Mouse (Mus musculus) lung, postnatal 25 days (tissue): ENCODE results near the gene Thap3.
A peak's percentile ranks its signal among the peaks of the same experiment; 100 is the strongest.

Source experiments
- DNase-seq: peaks from one replicate; pipeline ENCODE4 v3.0.0; 2022; ENCODE audit warnings: low spot score

The Thap3 gene

DNA sequence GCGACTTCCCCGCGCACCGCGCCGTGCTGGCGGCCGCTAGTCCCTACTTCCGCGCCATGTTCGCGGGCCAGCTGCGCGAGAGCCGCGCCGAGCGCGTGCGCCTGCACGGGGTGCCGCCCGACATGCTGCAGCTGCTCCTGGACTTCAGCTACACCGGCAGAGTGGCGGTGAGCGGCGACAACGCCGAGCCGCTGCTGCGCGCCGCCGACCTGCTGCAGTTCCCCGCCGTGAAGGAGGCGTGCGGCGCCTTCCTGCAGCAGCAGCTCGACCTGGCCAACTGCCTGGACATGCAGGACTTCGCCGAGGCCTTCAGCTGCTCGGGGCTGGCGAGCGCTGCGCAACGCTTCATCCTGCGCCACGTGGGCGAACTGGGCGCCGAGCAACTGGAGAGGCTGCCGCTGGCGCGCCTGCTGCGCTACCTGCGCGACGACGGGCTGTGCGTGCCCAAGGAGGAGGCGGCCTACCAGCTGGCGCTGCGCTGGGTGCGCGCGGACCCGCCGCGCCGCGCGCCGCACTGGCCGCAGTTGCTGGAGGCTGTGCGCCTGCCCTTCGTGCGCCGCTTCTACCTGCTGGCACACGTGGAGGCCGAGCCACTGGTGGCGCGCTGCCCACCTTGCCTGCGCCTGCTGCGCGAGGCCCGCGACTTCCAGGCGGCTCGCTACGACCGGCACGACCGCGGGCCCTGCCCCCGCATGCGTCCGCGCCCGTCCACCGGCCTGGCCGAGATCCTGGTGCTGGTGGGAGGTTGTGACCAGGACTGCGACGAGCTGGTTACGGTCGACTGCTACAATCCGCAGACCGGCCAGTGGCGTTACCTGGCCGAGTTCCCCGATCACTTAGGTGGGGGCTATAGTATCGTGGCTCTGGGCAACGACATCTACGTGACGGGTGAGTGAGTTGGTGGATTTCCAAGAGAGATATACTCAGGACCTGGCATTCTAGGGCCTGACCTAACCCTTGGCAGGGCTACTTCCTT is 20.6 kb upstream of the Thap3 start:
- peak; percentile 43 for DNase-seq

DNA sequence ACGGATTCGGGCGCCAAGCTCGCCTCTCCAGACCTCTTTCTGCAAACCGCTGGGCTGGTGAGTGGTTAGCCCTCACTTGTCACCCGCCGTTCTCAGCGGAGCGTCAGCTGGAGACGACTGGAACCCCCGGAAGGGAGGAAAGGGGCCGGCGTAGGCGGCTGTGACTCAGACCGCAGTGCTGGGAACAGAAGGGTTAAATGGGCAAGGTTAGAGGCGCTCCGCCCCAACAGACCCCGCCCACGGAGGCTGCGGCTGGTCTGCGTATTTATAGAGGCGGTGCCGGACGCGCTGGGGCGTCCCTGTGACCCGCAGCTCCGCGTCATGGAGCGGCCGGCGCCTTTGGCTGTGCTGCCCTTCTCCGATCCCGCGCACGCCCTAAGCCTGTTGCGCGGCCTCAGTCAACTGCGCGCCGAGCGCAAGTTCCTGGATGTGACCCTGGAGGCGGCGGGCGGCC is 19.9 kb upstream of the Thap3 start, which contains the start of gene Klhl21:
Klhl21 (plus strand) TSS at position 182 of the 454 bp plus-strand sequence.
- peak; percentile 96 for DNase-seq

DNA sequence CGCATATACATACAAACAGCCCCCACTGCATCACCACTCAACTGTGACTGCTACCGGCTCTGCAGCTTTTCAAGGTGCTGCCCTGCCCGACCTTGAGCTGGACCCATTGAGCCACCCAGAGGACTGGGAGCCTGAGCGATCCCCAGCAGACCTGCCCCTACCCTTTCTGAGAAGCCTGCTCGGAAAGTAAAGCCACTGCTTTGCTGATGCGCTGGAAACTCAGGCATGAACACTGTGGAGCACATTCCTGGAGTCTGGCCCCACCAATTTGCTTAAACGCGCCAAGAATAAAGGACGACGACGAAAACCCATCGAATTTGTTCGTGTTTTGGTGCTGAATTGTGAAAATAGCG is 19.3 kb upstream of the Thap3 start:
- no peak for DNase-seq

DNA sequence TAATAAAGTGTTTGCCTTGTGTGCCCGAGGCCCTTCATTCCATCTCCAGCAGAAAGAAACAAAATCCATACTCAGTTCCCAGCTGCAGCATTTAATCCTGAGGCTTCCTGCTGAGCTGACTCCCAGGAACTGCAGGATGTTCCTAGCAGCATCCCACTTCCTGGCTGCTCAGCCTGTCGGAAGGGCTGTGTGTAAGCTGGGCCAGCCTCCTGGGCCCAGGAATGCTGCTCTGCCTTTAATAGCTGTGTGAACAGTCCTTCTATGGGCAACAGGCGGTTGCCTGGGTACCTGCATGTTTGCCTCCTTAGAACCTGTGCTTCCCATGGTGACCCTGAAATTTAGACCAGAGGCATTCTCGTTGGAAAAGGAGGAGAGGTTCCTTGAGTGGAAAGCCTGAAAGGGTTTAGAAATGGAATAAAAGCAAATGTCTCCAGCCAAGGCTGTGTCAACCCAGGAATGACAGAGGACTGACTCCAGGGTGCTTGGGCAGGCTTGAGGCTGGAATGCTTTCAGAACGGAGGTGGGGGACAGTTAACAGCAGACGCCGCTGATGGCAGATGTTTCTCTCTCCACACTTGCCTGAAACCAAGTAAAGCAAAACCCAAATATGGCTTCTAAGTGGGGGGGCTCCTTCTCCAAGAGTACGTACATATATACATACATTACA is 18.8 kb upstream of the Thap3 start:
- DNase-seq: peak; percentile 59

DNA sequence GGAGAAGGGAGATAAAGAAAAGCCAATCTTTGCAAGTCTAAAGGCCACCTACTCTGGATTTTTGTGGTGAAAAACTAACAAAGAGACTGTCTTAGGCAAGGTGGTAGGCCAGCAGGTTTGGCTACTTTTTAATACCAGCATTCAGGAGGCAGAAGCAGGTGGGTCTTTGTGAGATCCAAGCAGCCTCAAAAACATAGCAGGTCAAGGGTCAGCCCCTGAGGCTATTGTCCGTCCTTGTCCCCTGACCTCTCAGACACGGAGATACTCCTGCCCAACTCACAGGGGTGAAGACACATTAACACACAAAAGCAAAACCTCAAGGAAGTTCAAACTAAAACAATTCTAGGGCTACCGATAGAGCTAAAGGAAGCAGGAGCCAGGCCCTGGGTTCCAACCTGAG is 18.0 kb upstream of the Thap3 start:
- no peak for DNase-seq

DNA sequence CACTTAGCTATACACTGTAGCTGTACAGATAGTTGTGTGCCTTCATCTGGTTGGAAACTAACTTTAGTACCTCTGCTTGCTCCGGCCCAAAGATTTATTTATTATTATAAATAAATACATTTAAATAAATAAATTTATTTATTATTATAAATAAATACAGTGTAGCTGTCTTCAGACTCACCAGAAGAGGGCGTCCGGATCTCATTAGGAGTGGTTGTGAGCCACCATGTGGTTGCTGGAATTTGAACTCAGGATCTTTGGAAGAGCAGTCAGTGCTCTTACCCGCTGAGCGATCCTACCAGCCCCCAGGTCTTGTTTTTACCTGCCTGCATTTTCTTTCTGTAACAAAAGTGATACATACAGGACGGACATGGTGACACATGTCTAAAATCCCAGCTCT is 17.3 kb upstream of the Thap3 start:
- no peak for DNase-seq

DNA sequence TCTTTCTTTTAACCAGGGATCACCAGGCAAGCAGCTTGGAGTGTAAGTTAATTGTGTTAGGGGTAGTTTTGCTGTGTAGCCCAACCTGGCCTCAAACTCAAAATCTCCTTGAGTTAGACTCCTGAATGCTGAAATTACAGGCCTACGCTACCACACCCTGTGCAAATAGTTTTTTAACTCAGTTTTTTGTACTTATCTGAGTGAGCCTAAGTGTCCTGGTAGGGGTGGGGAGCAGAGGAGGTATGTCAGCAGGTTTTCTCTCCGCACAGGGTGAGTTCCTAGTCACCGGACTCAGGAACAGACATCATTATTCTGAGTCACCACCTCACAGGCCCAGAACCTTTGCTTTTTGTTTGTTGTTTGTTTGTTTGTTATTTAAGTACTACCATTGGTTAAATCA is 13.3 kb upstream of the Thap3 start:
- no peak for DNase-seq

DNA sequence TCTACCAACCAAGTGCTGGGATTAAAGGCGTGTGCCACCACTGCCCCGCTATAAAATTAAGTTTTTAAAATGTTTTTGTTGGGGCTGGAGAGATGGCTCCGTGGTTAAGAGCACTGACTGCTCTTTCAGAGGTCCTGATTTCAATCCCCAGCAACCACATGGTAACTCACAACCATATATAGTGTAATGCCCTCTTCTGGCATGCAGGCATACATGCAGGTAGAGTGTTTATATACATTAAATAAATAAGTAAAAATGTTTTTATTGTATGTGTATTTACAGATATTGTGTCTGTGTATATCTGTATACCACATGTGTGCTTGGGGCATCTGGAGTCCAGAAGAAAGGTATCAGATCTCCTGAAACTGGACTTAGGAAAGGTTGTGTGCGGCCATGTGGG is 12.5 kb upstream of the Thap3 start:
- no peak for DNase-seq

DNA sequence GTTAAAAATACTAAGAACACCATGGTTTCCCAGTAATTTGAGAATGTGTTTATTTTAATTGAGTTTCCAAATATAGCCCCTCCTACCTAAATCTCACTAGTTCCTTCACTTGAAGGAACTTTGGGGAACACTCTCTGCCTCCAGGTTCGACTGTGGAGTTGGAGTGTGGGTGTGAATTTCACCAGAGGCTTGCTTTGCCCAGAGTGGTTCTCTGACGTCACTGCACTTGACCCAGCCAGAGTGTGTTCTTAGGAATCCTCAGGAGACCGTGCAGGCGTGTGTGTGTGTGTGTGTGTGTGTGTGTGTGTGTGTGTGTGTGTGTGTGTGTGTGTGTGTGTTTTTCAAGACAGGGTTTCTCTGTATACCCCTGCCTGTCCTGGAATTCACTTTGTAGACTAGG is 12.1 kb upstream of the Thap3 start:
- peak; percentile 84 for DNase-seq

DNA sequence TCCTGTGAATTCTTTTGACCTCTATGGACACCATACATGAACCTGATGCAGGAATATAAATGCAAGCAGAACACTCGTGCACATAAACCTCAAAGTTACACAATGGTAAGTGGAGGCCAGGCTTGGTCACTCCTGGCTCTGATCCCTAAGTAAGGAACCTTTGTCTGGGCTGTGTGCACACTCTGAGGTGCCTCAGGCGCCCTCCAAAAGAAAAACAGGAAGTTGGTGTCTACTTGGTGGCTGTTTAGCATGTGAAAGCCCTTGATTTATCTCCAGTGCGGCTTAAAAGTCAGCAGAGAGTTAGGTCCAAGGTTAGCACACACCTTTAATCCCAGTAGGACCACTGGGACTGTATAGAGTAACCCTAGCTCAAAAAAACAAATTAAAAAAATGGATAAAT is 10.7 kb upstream of the Thap3 start:
- DNase-seq: peak; percentile 32

DNA sequence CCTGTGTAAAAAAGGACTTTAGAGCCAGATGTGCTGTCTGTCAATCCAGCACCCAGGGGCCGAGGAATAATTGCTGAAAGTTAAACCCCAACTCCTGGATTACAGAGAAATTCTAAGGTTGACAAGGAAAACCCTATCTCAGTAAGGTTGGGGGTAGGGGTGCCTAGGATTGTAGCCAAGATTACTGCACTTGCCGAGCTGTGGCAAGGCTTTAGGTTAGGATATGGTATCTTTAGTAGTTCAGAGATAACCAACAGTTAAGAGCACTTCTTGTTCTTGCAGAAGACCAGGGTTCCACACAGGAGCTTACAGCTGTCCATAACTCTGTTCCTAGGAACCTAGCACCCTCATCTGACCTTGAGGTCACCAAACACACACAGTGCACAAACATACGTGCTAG is 8.9 kb upstream of the Thap3 start:
- no peak for DNase-seq

DNA sequence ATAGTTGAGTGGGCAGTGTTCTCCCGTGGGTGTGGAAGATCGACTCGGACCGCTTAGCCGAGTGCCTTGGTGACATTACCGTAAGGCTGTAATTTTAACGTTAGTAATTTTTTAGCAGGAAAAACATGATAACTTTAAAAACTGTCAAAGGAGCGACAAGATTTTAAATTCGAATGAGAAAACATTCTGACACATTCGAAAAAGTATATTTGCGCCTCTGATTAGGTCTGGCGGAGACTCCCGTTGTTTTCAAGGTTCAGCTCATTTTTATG is 8.1 kb upstream of the Thap3 start:
- DNase-seq: no peak

DNA sequence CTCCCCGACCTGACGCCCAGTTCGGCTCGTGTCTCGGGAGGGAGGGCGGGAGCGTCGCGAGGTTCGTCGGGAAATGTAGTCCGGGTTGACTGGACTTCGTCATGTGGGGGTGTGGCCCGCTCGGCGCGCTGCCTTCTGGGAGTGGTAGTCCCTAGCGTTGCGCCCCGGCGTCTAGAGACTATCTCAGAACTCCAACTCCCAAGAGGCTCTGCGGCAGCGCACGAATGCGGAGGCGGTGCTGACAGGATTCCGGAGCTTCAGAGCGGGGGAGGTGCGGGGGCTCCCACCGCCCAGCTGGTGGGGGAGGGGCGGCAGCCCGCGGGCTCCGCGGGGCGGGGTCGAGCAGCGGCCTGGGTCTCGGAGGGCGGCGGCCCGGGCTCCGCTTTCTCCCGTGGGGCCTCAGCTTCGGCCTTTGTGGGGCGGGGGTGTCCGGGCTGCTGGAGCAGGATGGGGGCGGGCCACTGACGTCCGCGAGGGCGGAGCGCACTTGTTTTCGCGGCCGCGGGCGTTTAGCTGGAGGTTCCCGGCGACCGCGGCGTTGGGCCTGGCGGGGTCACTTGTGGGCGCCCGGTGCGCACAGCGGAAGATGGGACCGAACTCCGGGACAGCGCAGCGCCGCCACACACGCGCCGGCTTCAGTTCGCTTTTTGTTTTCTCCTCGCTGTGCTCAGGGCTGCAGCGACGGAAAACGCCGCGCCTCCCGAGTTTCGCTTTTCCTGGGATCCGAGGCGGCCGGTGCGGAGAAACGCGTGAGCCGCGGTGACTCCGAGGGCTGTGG is 7.6 kb upstream of the Thap3 start, which contains the start of gene Phf13:
Phf13 (minus strand) TSS at position 86 of the 778 bp plus-strand sequence.
- peak; percentile 99 for DNase-seq

DNA sequence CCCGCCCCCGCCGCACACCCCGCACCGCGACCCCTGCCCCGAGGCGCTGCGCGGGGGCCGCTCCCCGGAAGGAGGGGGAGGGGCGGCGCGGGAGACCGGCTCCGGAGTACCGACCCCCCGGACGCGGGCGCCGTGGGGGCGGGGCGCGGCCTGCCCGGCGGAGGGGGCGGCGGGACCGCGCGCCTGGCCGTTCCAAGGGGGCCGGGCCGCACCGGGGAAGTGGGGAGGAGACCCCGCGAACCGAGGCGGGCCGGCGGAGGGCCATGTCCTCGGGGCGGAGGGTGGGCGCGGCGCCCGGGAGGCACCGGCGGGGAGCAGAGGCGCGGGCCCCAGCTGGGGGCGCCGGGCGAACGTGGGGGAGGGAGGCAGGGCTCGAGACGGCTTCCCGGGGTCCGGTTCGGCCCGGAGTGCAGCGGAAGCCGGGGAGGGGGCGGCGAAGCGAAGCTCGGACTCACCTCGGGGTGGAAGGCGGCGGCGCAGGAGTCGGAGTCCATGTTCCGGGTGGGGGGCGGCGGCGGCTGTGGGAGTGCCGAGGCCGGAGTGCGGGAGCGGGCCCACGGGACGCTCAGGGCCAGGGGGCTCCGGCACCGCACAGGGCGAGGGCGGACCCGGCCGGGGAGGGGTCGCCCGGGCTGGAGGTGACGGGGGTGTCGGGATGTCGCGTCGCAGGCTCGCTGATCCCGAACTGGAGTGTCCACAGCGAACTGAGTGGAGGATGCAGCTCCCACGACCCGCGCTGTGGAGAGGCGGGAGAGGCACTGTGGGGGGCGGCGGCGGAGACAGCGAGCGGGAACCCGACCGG is 6.8 kb upstream of the Thap3 start:
- DNase-seq: no peak

DNA sequence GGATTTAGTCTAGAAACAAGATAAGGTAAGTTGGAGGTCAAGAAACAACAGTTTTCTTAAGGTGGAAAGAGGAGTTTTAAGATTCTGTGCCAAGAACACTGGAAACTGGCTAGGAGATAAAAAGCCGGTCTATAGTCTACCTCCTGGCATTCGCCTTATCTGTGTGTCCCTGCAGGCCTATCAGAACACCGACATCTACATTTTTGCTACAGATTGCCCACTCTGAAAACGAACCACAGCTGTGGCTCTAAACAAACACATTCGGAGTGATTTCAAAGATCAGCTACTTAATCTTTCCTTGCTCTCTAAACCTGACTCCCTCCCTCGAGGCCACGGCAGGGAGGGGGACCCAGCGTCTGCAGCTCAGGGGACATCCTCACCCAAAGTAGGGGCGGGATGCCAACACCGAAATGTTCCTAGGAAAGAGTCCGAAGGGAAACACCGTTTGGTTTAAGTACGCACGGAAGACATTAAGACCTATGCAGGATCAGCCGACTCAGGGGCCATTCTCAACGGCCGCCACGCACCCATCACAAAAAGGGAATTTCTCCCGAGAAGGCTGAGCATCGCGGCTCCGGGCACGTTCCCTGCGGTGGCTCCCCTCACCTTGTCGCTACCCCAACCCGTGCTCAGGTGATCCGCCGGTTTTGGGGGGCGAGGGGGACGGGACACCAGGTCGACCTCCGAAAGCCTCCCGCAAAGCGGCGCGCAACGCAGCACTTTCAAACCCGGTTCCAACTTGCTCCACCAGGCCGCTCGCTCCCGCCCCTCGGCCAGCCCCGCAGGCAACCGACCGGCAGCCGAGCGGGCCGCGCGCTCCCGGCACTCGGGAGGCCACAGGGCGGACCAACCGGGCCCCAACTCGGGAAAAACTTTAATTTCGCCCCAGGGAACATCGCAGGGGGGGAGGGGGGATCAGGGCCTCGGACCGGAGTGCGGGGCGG is 5.7 kb upstream of the Thap3 start:
- DNase-seq: no peak

DNA sequence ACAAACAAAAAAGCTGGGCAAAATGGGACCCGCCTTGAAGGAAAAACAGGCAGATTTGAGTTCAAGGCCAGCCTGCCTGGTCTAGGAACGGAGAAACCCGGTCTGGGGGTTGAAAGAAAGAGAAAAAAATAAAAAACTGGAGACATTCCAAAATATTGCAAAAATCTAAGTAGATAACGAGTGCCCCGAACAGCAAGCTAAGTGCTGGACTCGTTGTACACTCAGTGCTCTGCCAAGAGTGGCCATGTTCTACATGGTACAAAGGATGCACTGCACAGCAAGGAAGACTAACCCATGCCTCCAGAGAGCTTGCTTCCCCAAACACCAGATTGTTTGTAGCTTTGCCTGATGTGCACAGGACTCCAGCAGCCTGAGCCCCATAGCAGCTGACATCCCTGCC is 4.2 kb upstream of the Thap3 start:
- DNase-seq: no peak

DNA sequence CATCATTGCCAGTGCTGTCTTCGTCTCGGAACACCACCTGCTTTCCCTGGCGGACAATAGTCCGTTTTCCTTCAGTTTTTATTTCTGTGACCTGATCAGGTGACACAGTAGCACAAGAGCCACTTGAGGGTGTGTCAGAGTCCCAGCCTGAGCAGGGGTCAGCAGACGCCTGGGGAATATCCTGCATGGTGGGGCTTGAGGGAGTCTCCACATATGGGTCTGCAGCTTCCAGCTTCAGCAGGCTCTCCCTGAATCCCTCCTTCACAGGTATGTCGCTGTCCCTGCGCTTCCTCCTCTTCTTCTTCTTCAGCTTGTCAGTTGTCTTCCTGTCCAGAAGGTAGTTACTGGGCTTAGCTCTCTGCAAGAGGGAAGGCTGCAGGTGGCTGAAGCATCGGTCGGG is 3.3 kb upstream of the Thap3 start:
- DNase-seq: no peak

DNA sequence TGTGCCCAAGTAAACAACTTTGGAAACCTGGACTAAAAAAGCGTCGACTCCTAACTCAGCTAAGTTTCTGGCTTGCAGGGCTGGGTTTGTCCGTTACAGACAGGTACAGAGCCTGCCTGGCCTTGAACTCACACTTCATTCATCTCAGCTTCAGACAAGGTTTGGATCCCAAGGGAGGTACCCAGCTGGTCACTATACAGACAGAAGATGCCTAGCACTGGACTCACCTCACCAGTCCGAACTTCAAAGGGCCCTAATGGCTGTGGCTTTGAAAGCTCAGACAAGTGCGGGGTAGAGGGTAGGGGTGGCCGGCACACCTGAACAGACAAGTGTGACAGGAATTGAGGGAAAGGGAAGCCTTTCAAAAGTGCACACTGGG is 302 bp upstream of the Thap3 start:
- no peak for DNase-seq

DNA sequence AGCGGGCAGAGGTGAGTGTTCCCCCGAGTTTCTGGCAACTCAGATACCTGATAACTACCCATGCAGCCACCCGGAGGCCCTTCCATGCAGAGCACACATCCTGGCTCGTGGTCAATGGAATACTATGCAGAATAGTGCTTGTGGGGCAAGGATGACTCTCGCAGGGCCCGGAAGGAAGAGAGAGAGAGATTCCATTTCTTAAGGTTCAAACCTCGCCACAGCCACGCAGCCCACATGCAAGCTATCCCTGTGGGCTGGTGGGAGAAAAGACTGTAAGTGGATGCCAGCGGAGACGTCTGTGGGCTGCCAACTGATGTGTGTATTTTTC is 819 bp downstream of the Thap3 start:
- no peak for DNase-seq

DNA sequence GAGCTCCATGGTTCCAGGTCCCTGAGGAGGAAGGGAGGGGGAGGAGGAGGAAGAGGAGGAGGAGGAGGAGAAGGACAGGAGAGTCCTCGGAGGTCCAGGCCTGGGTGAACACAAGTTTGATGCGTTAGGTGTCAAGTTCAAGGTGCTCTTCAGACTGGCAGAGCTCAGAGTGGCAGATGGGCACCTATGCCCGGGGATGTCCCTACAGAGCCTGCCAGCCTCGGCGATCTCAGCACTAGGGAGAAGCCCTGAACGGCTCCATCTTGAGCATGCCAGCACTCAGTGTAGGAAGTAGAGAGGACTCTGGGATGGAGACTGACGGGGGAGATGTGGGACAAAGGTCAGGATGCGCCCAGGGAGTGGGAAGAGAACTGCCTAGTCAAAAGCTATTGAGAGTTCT is 2.1 kb downstream of the Thap3 start:
- no peak for DNase-seq

DNA sequence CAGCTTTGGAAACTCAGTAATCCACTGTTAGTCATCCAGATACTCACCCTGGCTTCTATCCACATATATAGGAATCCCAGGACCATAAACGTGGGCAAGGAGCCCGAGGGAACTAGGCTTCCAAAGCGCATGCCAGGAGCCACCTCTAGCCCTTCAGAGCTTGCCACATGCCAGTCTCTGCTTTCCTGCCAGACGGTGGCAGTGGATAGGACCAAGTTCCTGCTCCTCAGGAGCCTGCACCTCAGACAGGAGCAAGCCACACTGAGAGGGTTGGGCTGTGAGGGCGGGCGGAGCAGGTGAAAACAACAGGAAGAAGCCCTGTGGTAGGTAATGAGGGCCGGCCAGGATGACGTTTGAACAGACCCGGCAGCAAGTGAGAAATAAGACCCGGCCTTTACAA is 2.9 kb downstream of the Thap3 start:
- peak; percentile 28 for DNase-seq
